In genomic region chr5:122091070-122091469, GRCm38 (mm10) we compare ENCODE assay signal across 8 mouse cellular contexts. TPM values are rescaled to one million over a fixed set of nuclear protein-coding genes. Genes with fewer than 3 reads are reported as not detected.
DNase-seq lines count a peak whose midpoint lies in the region; ATAC-seq lines count a peak whose summit lies in the region.

No protein-coding gene starts in this region.

- H3K9me3 ChIP-seq in intestine, embryonic 14.5 days (ENCODE audit: control insufficient read depth, low read length): no peaks in the 10 kb centered on the region

- ATAC-seq in cerebellum, adult (ENCODE audit: insufficient number of reproducible peaks, low FRiP score, low TSS enrichment): no peak
- ATAC-seq in intestine, embryonic 14.5 days (replicated peaks; ENCODE audit: low FRiP score, low TSS enrichment, low read depth): no peak

- H3K4me1 ChIP-seq in intestine, embryonic 14.5 days (replicated peaks; ENCODE audit: control insufficient read depth, insufficient read depth, low read length): no peaks in the 10 kb centered on the region

- H3K4me3 ChIP-seq in intestine, embryonic 14.5 days (ENCODE audit: low read depth, low read length): no peak overlapping the region

- H3K27me3 ChIP-seq in intestine, embryonic 14.5 days (replicated peaks; ENCODE audit: control insufficient read depth, insufficient read depth, low read length): no peaks in the 10 kb centered on the region

- H3K27ac ChIP-seq in intestine, embryonic 14.5 days (ENCODE audit: low read depth): no peak overlapping the region

- 19% methylated on average over 15 of the region's 15 CpGs for WGBS in intestine, embryonic 14.5 days

- no peaks in the 10 kb centered on the region for H3K36me3 ChIP-seq in intestine, embryonic 14.5 days (ENCODE audit: control insufficient read depth, insufficient read depth, low read length)

- DNase-seq in cerebellum, adult 18-20 months: peak; percentile 50 to 60
- DNase-seq in right cerebral cortex, adult 2 months (ENCODE audit: low spot score in 2 of 2): peak; percentile 45
- no peak for DNase-seq in right cerebral cortex, adult 18-20 months
- peak; percentile 82 for DNase-seq in embryo, embryonic 10.5 days (ENCODE audit: low spot score)
- DNase-seq in intestine, embryonic 14.5 days (ENCODE audit: low spot score): peak; percentile 80
- DNase-seq in lung, postnatal 14 days: peak; percentile 64
- DNase-seq in spleen, adult 18-20 months: peak; percentile 20 to 51

- no peak overlapping the region for H3K9ac ChIP-seq in intestine, embryonic 14.5 days (ENCODE audit: low read length)

- H3K4me2 ChIP-seq in intestine, embryonic 14.5 days (ENCODE audit: low read length): no peak overlapping the region

RNA-seq across cellular contexts. Expression of gene Myl2, which starts 9.7 kb away (rescaled TPM):
- polyA plus RNA-seq in intestine, embryonic 14.5 days (2014; fragmentation: Nextera tagmentation; extraction: Ambion mirVana): not detected in 2 replicates

RNA-seq across cellular contexts. Expression of gene Cux2, which starts 41.2 kb away (rescaled TPM):
- polyA plus RNA-seq in intestine, embryonic 14.5 days (2014; fragmentation: Nextera tagmentation; extraction: Ambion mirVana): 13.2 and 14.6 TPM in 2 replicates

RNA-seq across cellular contexts. Expression of gene Ccdc63, which starts 49.6 kb away (rescaled TPM):
- 0.32 TPM in 1 of 2 replicates, not detected in the other for polyA plus RNA-seq in intestine, embryonic 14.5 days (2014; fragmentation: Nextera tagmentation; extraction: Ambion mirVana)
